Mouse (Mus musculus) liver, adult 2 months (tissue): Measurements from ENCODE around the gene Bclaf1.

Experiments used
- CTCF ChIP-seq: fragments of 200-500 bp; IDR thresholded peaks from 2 replicates; pipeline ENCODE4 v1.5.1; 2011; ENCODE audit warnings: low read depth, low read length, control low read depth
- POLR2A ChIP-seq: fragments of 200-500 bp; IDR thresholded peaks from 2 replicates; pipeline ENCODE4 v1.6.1; 2011; ENCODE audit warnings: low read length, control low read depth; ENCODE audit not compliant: insufficient read depth; ENCODE audit errors: extremely low read depth

DNA sequence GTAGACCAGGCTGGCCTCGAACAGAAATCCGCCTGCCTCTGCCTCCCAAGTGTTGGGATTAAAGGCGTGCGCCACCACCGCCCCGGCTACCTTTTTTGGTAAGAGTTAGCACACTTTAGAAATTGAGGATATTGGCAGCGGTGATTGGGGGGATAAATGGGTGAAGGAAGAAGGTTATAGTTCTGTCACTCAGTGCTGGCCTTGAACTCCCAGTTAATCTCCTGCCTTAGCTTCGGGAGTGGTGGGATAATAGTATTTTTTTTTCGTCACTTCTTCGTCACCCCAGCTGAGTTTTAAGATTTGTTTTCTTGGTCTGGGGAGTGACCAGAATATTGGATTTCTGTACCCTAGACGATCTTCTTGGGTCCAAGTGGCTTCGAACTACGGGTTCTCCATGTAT lies 1.2 kb downstream of the Bclaf1 start:
- no peak for TF ChIP-seq POLR2A
- TF ChIP-seq CTCF = no peak
